Mouse (Mus musculus): ENCODE measurements around the gene Ceacam18. TPM values are rescaled to one million over a fixed set of nuclear protein-coding genes. Genes with fewer than 3 reads are reported as not detected.

The Ceacam18 gene
- polyA plus RNA-seq, 1 experiment from 2014 or later = not detected

GRCm38 (mm10) chr7:43623819-43624218 is 10.7 kb upstream of the Ceacam18 start:
- no peaks in the 10 kb centered on the region for H3K9me3 ChIP-seq (replicated peaks; ENCODE audit: control insufficient read depth, low read length)
- no peak overlapping the region for H3K27ac ChIP-seq (ENCODE audit: low read depth, low read length)
- no peaks in the 10 kb centered on the region for H3K36me3 ChIP-seq (ENCODE audit: control insufficient read depth, insufficient read depth, low read length)
- no peaks in the 10 kb centered on the region for H3K4me1 ChIP-seq (ENCODE audit: control insufficient read depth, insufficient read depth, low read length)
- no peak overlapping the region for H3K9ac ChIP-seq (ENCODE audit: low read depth, low read length)
- no peaks in the 10 kb centered on the region for H3K27me3 ChIP-seq (ENCODE audit: control insufficient read depth, insufficient read depth, low read length)
- no peak overlapping the region for H3K4me3 ChIP-seq (ENCODE audit: low read depth, low read length)
- 10% methylated on average over 10 of the region's 10 CpGs for WGBS (ENCODE audit: insufficient replicate concordance)
- no peak for ATAC-seq (replicated peaks; ENCODE audit: insufficient number of reproducible peaks, low FRiP score, low TSS enrichment)
- H3K4me2 ChIP-seq = no peak overlapping the region

DNA sequence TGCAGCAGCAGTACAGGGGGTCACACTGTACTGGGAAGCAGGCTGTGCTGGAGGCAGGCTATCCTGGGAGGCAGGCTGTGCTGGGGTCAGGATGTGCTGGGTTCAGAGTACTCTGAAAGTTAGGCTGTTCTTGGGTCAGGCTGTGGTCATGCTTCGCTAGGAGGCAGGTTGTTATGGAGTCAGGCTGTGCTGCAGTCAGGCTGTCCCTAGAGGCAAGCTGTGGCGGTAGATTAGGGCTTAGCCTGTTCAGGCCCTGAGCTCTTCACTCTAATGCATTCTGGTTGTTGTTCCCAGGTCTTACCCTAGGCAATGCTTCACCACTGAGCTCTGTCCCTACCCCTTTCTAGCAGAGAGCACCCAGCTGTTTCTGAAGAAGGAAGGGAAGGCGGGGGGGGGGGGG is 9.4 kb upstream of the Ceacam18 start:
- Histone ChIP-seq H3K4me3 (ENCODE audit: low read depth, low read length) (no peak overlapping the region), H3K27me3 (ENCODE audit: control insufficient read depth, insufficient read depth, low read length) (no peaks in the 10 kb centered on the region), H3K36me3 (ENCODE audit: control insufficient read depth, insufficient read depth, low read length) (no peaks in the 10 kb centered on the region), H3K9ac (ENCODE audit: low read depth, low read length) (no peak overlapping the region), H3K4me2 (no peak overlapping the region), H3K4me1 (ENCODE audit: control insufficient read depth, insufficient read depth, low read length) (no peaks in the 10 kb centered on the region), H3K27ac (ENCODE audit: low read depth, low read length) (no peak overlapping the region), H3K9me3 (replicated peaks; ENCODE audit: control insufficient read depth, low read length) (no peaks in the 10 kb centered on the region)
- WGBS (ENCODE audit: insufficient replicate concordance) = 60% methylated on average over 3 of the region's 3 CpGs
- no peak for ATAC-seq (replicated peaks; ENCODE audit: insufficient number of reproducible peaks, low FRiP score, low TSS enrichment)

DNA sequence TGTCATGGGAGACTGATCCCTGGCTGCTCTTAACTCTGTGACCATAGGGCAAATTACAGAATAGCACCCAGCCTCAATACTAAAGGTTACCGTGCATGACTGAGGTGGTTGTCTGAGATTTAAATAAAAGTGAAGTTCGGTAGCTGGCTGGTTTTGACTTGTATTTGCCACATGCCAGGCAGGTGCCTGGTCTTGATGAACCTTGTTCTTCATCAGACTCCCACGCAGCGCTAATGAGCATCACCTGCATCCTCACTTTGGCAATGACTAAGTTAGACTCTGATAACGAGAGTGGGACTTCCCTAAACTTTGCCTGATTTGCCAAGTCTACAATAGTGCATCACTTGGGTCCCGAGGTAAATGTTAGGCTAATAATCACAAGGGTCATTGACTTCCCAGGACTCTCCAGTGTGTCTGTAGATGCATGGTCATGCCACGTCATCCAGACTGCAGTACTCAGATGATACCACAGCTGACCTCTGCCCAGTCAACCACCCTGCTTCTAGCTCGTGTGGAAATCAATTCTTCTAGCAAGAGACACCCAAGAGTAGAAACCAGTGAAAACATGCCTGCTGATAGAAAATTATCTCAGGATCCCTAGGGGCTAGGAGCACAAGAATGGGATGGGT is 8.6 kb upstream of the Ceacam18 start:
- ATAC-seq (replicated peaks; ENCODE audit: insufficient number of reproducible peaks, low FRiP score, low TSS enrichment) = no peak
- Histone ChIP-seq H3K27me3 (ENCODE audit: control insufficient read depth, insufficient read depth, low read length) (no peaks in the 10 kb centered on the region), H3K36me3 (ENCODE audit: control insufficient read depth, insufficient read depth, low read length) (no peaks in the 10 kb centered on the region), H3K4me1 (ENCODE audit: control insufficient read depth, insufficient read depth, low read length) (no peaks in the 10 kb centered on the region), H3K27ac (ENCODE audit: low read depth, low read length) (no peak overlapping the region), H3K9ac (ENCODE audit: low read depth, low read length) (no peak overlapping the region), H3K9me3 (replicated peaks; ENCODE audit: control insufficient read depth, low read length) (no peaks in the 10 kb centered on the region), H3K4me3 (ENCODE audit: low read depth, low read length) (no peak overlapping the region), H3K4me2 (no peak overlapping the region)
- WGBS (ENCODE audit: insufficient replicate concordance) = 81% methylated on average over 8 of the region's 8 CpGs

- Histone ChIP-seq H3K9me3 (replicated peaks; ENCODE audit: control insufficient read depth, low read length) (no peaks in the 10 kb centered on the region), H3K4me2 (no peak overlapping the region), H3K27me3 (ENCODE audit: control insufficient read depth, insufficient read depth, low read length) (no peaks in the 10 kb centered on the region), H3K4me3 (ENCODE audit: low read depth, low read length) (no peak overlapping the region), H3K4me1 (ENCODE audit: control insufficient read depth, insufficient read depth, low read length) (no peaks in the 10 kb centered on the region), H3K27ac (ENCODE audit: low read depth, low read length) (no peak overlapping the region), H3K36me3 (ENCODE audit: control insufficient read depth, insufficient read depth, low read length) (no peaks in the 10 kb centered on the region), H3K9ac (ENCODE audit: low read depth, low read length) (no peak overlapping the region)
- 77% methylated on average over 4 of the region's 4 CpGs for WGBS (ENCODE audit: insufficient replicate concordance)
- ATAC-seq (replicated peaks; ENCODE audit: insufficient number of reproducible peaks, low FRiP score, low TSS enrichment) = no peak
These were observed 567 bp upstream of the Ceacam18 start for GRCm38 (mm10) chr7:43633940-43634339.

GRCm38 (mm10) chr7:43636194-43636593 is 1.7 kb downstream of the Ceacam18 start:
- H3K9ac ChIP-seq (ENCODE audit: low read depth, low read length) = no peak overlapping the region
- H3K27me3 ChIP-seq (ENCODE audit: control insufficient read depth, insufficient read depth, low read length) = no peaks in the 10 kb centered on the region
- H3K4me2 ChIP-seq = no peak overlapping the region
- H3K9me3 ChIP-seq (replicated peaks; ENCODE audit: control insufficient read depth, low read length) = no peaks in the 10 kb centered on the region
- H3K36me3 ChIP-seq (ENCODE audit: control insufficient read depth, insufficient read depth, low read length) = no peaks in the 10 kb centered on the region
- H3K4me1 ChIP-seq (ENCODE audit: control insufficient read depth, insufficient read depth, low read length) = no peaks in the 10 kb centered on the region
- no peak overlapping the region for H3K27ac ChIP-seq (ENCODE audit: low read depth, low read length)
- no peak for ATAC-seq (replicated peaks; ENCODE audit: insufficient number of reproducible peaks, low FRiP score, low TSS enrichment)
- H3K4me3 ChIP-seq (ENCODE audit: low read depth, low read length) = no peak overlapping the region
- 59% methylated on average over 2 of the region's 2 CpGs for WGBS (ENCODE audit: insufficient replicate concordance)

- no peak overlapping the region for H3K27ac ChIP-seq (ENCODE audit: low read depth, low read length)
- no peaks in the 10 kb centered on the region for H3K27me3 ChIP-seq (ENCODE audit: control insufficient read depth, insufficient read depth, low read length)
- 73% methylated on average over 1 of the region's 1 CpGs for WGBS (ENCODE audit: insufficient replicate concordance)
- no peak overlapping the region for H3K4me3 ChIP-seq (ENCODE audit: low read depth, low read length)
- no peak overlapping the region for H3K4me2 ChIP-seq
- no peak overlapping the region for H3K9ac ChIP-seq (ENCODE audit: low read depth, low read length)
- no peaks in the 10 kb centered on the region for H3K9me3 ChIP-seq (replicated peaks; ENCODE audit: control insufficient read depth, low read length)
- no peaks in the 10 kb centered on the region for H3K4me1 ChIP-seq (ENCODE audit: control insufficient read depth, insufficient read depth, low read length)
- H3K36me3 ChIP-seq (ENCODE audit: control insufficient read depth, insufficient read depth, low read length) = no peaks in the 10 kb centered on the region
- ATAC-seq (replicated peaks; ENCODE audit: insufficient number of reproducible peaks, low FRiP score, low TSS enrichment) = no peak
These were observed 2.6 kb downstream of the Ceacam18 start for GRCm38 (mm10) chr7:43637118-43637517.

DNA sequence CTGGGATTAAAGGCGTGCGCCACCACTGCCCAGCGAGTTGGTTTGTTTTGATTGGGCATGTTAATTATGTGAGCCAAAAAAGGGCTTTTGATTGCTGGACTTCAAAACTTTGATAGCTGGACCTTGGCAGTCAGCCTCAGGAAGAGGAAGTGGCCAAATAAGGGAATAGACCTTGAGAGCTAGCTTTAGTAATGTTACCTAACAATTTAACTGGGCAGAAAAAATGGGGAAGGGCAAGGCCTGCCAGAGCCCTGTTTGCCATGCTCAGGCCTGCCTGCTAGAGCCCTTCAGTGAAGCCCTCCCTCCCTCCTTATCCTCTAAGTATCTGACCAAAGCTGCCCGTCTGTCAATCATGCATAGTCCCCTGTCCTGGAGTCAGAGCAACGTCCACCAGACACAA is 8.1 kb downstream of the Ceacam18 start:
- H3K27me3 ChIP-seq (ENCODE audit: control insufficient read depth, insufficient read depth, low read length) = no peaks in the 10 kb centered on the region
- no peak overlapping the region for H3K27ac ChIP-seq (ENCODE audit: low read depth, low read length)
- ATAC-seq (replicated peaks; ENCODE audit: insufficient number of reproducible peaks, low FRiP score, low TSS enrichment) = no peak
- H3K4me2 ChIP-seq = no peak overlapping the region
- no peak overlapping the region for H3K4me3 ChIP-seq (ENCODE audit: low read depth, low read length)
- no peak overlapping the region for H3K9ac ChIP-seq (ENCODE audit: low read depth, low read length)
- WGBS (ENCODE audit: insufficient replicate concordance) = 70% methylated on average over 5 of the region's 5 CpGs
- no peaks in the 10 kb centered on the region for H3K4me1 ChIP-seq (ENCODE audit: control insufficient read depth, insufficient read depth, low read length)
- no peaks in the 10 kb centered on the region for H3K36me3 ChIP-seq (ENCODE audit: control insufficient read depth, insufficient read depth, low read length)
- H3K9me3 ChIP-seq (replicated peaks; ENCODE audit: control insufficient read depth, low read length) = no peaks in the 10 kb centered on the region

DNA sequence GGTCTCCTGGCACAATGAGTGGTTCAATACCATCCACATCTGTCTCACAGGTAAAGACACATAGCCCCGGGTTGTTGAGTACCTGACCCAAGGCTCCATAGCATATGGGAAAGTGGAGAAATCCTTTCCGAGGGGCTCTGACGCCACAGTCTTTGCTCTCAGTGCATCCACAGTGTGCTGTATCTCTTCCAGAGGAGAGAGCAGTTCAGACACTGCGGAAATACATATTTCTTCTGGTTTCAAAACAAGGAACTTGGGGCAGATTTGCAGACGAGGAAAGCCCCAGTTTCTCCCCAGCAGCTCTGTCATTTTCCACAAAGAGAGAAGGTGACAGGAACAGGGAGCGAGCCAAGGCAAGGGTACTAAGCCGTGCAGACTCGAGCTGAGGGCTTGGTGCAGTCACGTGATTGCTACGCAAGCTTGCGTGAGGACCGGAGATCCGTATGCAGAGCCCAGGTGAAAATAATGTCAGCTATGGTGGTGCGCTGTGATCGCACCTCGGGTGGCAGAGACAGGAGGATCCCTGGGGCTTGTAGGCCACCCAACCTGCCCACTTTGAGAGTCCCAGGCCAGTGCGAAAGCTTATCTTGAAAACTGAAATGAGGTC is 8.6 kb downstream of the Ceacam18 start:
- Histone ChIP-seq H3K27ac (ENCODE audit: low read depth, low read length) (no peak overlapping the region), H3K9ac (ENCODE audit: low read depth, low read length) (no peak overlapping the region), H3K4me3 (ENCODE audit: low read depth, low read length) (no peak overlapping the region), H3K36me3 (ENCODE audit: control insufficient read depth, insufficient read depth, low read length) (no peaks in the 10 kb centered on the region), H3K4me1 (ENCODE audit: control insufficient read depth, insufficient read depth, low read length) (no peaks in the 10 kb centered on the region), H3K4me2 (no peak overlapping the region), H3K27me3 (ENCODE audit: control insufficient read depth, insufficient read depth, low read length) (no peaks in the 10 kb centered on the region), H3K9me3 (replicated peaks; ENCODE audit: control insufficient read depth, low read length) (no peaks in the 10 kb centered on the region)
- ATAC-seq (replicated peaks; ENCODE audit: insufficient number of reproducible peaks, low FRiP score, low TSS enrichment) = no peak
- 64% methylated on average over 17 of the region's 17 CpGs for WGBS (ENCODE audit: insufficient replicate concordance)

GRCm38 (mm10) chr7:43652683-43653082 is 18.2 kb downstream of the Ceacam18 start:
- Histone ChIP-seq H3K36me3 (ENCODE audit: control insufficient read depth, insufficient read depth, low read length) (no peaks in the 10 kb centered on the region), H3K9me3 (replicated peaks; ENCODE audit: control insufficient read depth, low read length) (no peaks in the 10 kb centered on the region), H3K4me3 (ENCODE audit: low read depth, low read length) (no peak overlapping the region), H3K27me3 (ENCODE audit: control insufficient read depth, insufficient read depth, low read length) (no peaks in the 10 kb centered on the region), H3K9ac (ENCODE audit: low read depth, low read length) (no peak overlapping the region), H3K4me1 (ENCODE audit: control insufficient read depth, insufficient read depth, low read length) (no peaks in the 10 kb centered on the region), H3K27ac (ENCODE audit: low read depth, low read length) (no peak overlapping the region), H3K4me2 (no peak overlapping the region)
- 75% methylated on average over 6 of the region's 6 CpGs for WGBS (ENCODE audit: insufficient replicate concordance)
- ATAC-seq (replicated peaks; ENCODE audit: insufficient number of reproducible peaks, low FRiP score, low TSS enrichment) = no peak
